Mouse (Mus musculus) megakaryocyte, embryonic 14.5 days (primary cell): ENCODE measurements around the gene Gabpa. TPM values are rescaled to one million over a fixed set of nuclear protein-coding genes. Genes with fewer than 3 reads are reported as not detected.

Source experiments
- H3K27me3 ChIP-seq: replicated peaks from 2 replicates; pipeline ENCODE3; 2012; ENCODE audit warnings: inconsistent platforms
- H3K36me3 ChIP-seq: replicated peaks from 2 replicates; pipeline ENCODE3; 2012; ENCODE audit warnings: low read length, inconsistent platforms, mixed read lengths
- H3K4me1 ChIP-seq: 2 replicates; pipeline ENCODE4 v1.6.1; 2012; ENCODE audit warnings: inconsistent platforms
- H3K4me3 ChIP-seq: replicated peaks from 2 replicates; pipeline ENCODE3; 2012; ENCODE audit warnings: moderate library complexity, mild to moderate bottlenecking, inconsistent platforms
- H3K9me3 ChIP-seq: 2 replicates; pipeline ENCODE4 v1.6.1; 2012; ENCODE audit warnings: inconsistent platforms
- FLI1 ChIP-seq: IDR thresholded peaks from 2 replicates; pipeline ENCODE4 v1.6.1; 2012; ENCODE audit warnings: low read length, inconsistent platforms, mixed read lengths
- GATA1 ChIP-seq: IDR thresholded peaks from 3 replicates; pipeline ENCODE4 v1.6.1; 2012; ENCODE audit warnings: mixed read lengths, low read length, inconsistent platforms, borderline replicate concordance
- polyA plus RNA-seq: library from polyadenylated mRNA; stranded (reverse); fragments of >175 nt; gene quantifications from 2 replicates; pipeline ENCODE4 v1.2.3, GENCODE M21; 2012; ENCODE audit warnings: low replicate concordance; ENCODE audit not compliant: insufficient read depth

Gene Gabpa
- polyA plus RNA-seq, 1 experiment = 2.3 TPM

GRCm38 (mm10) chr16:84807874-84808273 is 26.9 kb upstream of the Gabpa start:
- Histone ChIP-seq H3K27me3 (no peaks in the 10 kb centered on the region), H3K36me3 (peaks cover 15% of the 10 kb centered on the region), H3K4me1 (peaks cover 42% of the 10 kb centered on the region), H3K9me3 (peaks cover 6% of the 10 kb centered on the region), H3K4me3 (no peak overlapping the region)
- TF ChIP-seq GATA1 = no peak

GRCm38 (mm10) chr16:84810254-84810653 is 24.5 kb upstream of the Gabpa start:
- H3K27me3 ChIP-seq = no peaks in the 10 kb centered on the region
- no peak for TF ChIP-seq GATA1
- TF ChIP-seq FLI1 = no peak

GRCm38 (mm10) chr16:84813852-84814251 is 20.9 kb upstream of the Gabpa start:
- TF ChIP-seq FLI1 (no peak), GATA1 (no peak)
- no peaks in the 10 kb centered on the region for H3K36me3 ChIP-seq
- H3K4me3 ChIP-seq = peak overlapping the region; percentile 90
- H3K27me3 ChIP-seq = no peaks in the 10 kb centered on the region
- H3K9me3 ChIP-seq = no peaks in the 10 kb centered on the region
- H3K4me1 ChIP-seq = peaks cover 58% of the 10 kb centered on the region

More at GRCm38 (mm10) chr16:84810254-84810653, 24.5 kb upstream of the Gabpa start:
- no peak overlapping the region for H3K4me3 ChIP-seq
- H3K9me3 ChIP-seq = peaks cover 6% of the 10 kb centered on the region
- H3K4me1 ChIP-seq = peaks cover 53% of the 10 kb centered on the region
- H3K36me3 ChIP-seq = peaks cover 15% of the 10 kb centered on the region

GRCm38 (mm10) chr16:84814511-84814910 is 20.2 kb upstream of the Gabpa start:
- TF ChIP-seq GATA1 = no peak
- no peak for TF ChIP-seq FLI1
- peak overlapping the region; percentile 90 for H3K4me3 ChIP-seq
- no peaks in the 10 kb centered on the region for H3K36me3 ChIP-seq

GRCm38 (mm10) chr16:84817423-84817822 is 17.3 kb upstream of the Gabpa start:
- H3K4me3 ChIP-seq = no peak overlapping the region
- peaks cover 14% of the 10 kb centered on the region for H3K36me3 ChIP-seq
- no peak for TF ChIP-seq GATA1
- TF ChIP-seq FLI1 = no peak
- no peaks in the 10 kb centered on the region for H3K27me3 ChIP-seq
- H3K9me3 ChIP-seq = no peaks in the 10 kb centered on the region
- H3K4me1 ChIP-seq = peaks cover 35% of the 10 kb centered on the region

More at GRCm38 (mm10) chr16:84814511-84814910, 20.2 kb upstream of the Gabpa start:
- Histone ChIP-seq H3K27me3 (no peaks in the 10 kb centered on the region), H3K9me3 (no peaks in the 10 kb centered on the region), H3K4me1 (peaks cover 55% of the 10 kb centered on the region)

- Histone ChIP-seq H3K27me3 (no peaks in the 10 kb centered on the region), H3K9me3 (no peaks in the 10 kb centered on the region), H3K4me3 (no peak overlapping the region), H3K36me3 (peaks cover 87% of the 10 kb centered on the region), H3K4me1 (peaks cover 6% of the 10 kb centered on the region)
- no peak for TF ChIP-seq GATA1
Measured at GRCm38 (mm10) chr16:84825009-84825408, 9.7 kb upstream of the Gabpa start.

- H3K36me3 ChIP-seq = peaks cover 64% of the 10 kb centered on the region
- H3K9me3 ChIP-seq = no peaks in the 10 kb centered on the region
- no peaks in the 10 kb centered on the region for H3K27me3 ChIP-seq
- no peak for TF ChIP-seq GATA1
- no peak for TF ChIP-seq FLI1
- H3K4me1 ChIP-seq = peaks cover 40% of the 10 kb centered on the region
- no peak overlapping the region for H3K4me3 ChIP-seq
Measured at GRCm38 (mm10) chr16:84831696-84832095, 3.0 kb upstream of the Gabpa start.

GRCm38 (mm10) chr16:84832736-84833135 is 2.0 kb upstream of the Gabpa start:
- Histone ChIP-seq H3K4me1 (peaks cover 50% of the 10 kb centered on the region), H3K9me3 (no peaks in the 10 kb centered on the region), H3K4me3 (peak overlapping the region; percentile 42), H3K27me3 (no peaks in the 10 kb centered on the region), H3K36me3 (peaks cover 60% of the 10 kb centered on the region)
- TF ChIP-seq FLI1 (no peak), GATA1 (no peak)

GRCm38 (mm10) chr16:84834344-84834743 is 381 bp upstream of the Gabpa start:
- Histone ChIP-seq H3K4me3 (peak overlapping the region; percentile 99), H3K36me3 (peaks cover 55% of the 10 kb centered on the region), H3K9me3 (no peaks in the 10 kb centered on the region), H3K4me1 (peaks cover 55% of the 10 kb centered on the region), H3K27me3 (no peaks in the 10 kb centered on the region)
- TF ChIP-seq FLI1 (no peak), GATA1 (no peak)

GRCm38 (mm10) chr16:84835441-84835822 is 707 bp downstream of the Gabpa start, which contains the start of gene Atp5j:
Gene Atp5j (minus strand): TSS chr16:84835625.
- TF ChIP-seq FLI1 (no peak), GATA1 (no peak)
- Histone ChIP-seq H3K9me3 (no peaks in the 10 kb centered on the region), H3K4me1 (peaks cover 50% of the 10 kb centered on the region), H3K27me3 (no peaks in the 10 kb centered on the region), H3K36me3 (peaks cover 52% of the 10 kb centered on the region), H3K4me3 (peak within 1 kb of the TSS; percentile 99)
